Mouse (Mus musculus) Muller cell, postnatal 12 days (primary cell): ENCODE measurements around the gene Mpig6b.

Experiments used
- DNase-seq: peaks from one replicate; pipeline ENCODE4 v3.0.0-alpha.2; 2015; ENCODE audit errors: inconsistent ontology term

The Mpig6b gene

GRCm38 (mm10) chr17:35017706-35018030, 48.3 kb downstream of the Mpig6b start:
- DNase-seq, result no peak

- no peak for DNase-seq
These were observed 48.9 kb downstream of the Mpig6b start for GRCm38 (mm10) chr17:35016791-35017705.

- peak; percentile 88 for DNase-seq
These were observed 49.6 kb downstream of the Mpig6b start, which contains the start of gene Vwa7 for GRCm38 (mm10) chr17:35016376-35016775. Gene Vwa7 (plus strand): TSS chr17:35016579.

- DNase-seq, result no peak
These were observed 50.7 kb downstream of the Mpig6b start for GRCm38 (mm10) chr17:35015296-35015695.

GRCm38 (mm10) chr17:35013221-35013620, 52.8 kb downstream of the Mpig6b start:
- no peak for DNase-seq
